Mouse (Mus musculus) myocyte (in vitro differentiated cells): ENCODE measurements around the gene Sumo2. TPM values are rescaled to one million over a fixed set of nuclear protein-coding genes. Genes with fewer than 3 reads are reported as not detected.

Experiments
- H3K27me3 ChIP-seq: one replicate; pipeline ENCODE4 v1.6.1; 2011; ENCODE audit not compliant: control insufficient read depth, insufficient read depth, insufficient read length
- H3K36me3 ChIP-seq: one replicate; pipeline ENCODE4 v1.6.1; 2011; ENCODE audit not compliant: control insufficient read depth, insufficient read depth
- H3K4me2 ChIP-seq: one replicate; pipeline ENCODE4 v1.6.1; 2011; ENCODE audit warnings: low read depth, control low read depth
- H3K4me3 ChIP-seq: one replicate; pipeline ENCODE4 v1.5.1; 2011; ENCODE audit warnings: mild to moderate bottlenecking, control low read depth, moderate library complexity
- H3K79me2 ChIP-seq: one replicate; pipeline ENCODE4 v1.6.1; 2011; ENCODE audit not compliant: control insufficient read depth, insufficient read depth
- H3ac ChIP-seq: one replicate; pipeline ENCODE4 v1.6.1; 2011; ENCODE audit not compliant: control insufficient read depth, insufficient read length
- CEBPB ChIP-seq: IDR thresholded peaks from 2 replicates; pipeline ENCODE4 v1.6.1; 2011; ENCODE audit warnings: mild to moderate bottlenecking, moderate library complexity; ENCODE audit not compliant: poor library complexity, insufficient read depth, severe bottlenecking
- E2F4 ChIP-seq: IDR thresholded peaks from one replicate; pipeline ENCODE4 v1.6.1; 2011; ENCODE audit warnings: mild to moderate bottlenecking, control low read depth, moderate library complexity; ENCODE audit not compliant: insufficient read depth
- MAX ChIP-seq: IDR thresholded peaks from one replicate; pipeline ENCODE4 v1.6.1; 2011; ENCODE audit warnings: low read depth, mild to moderate bottlenecking, control low read depth
- MYOD1 ChIP-seq, 3 experiments: IDR thresholded peaks; one replicate each; pipeline ENCODE4 v1.6.1; 2011; ENCODE audit warnings: control low read depth in 2 of 3, low read depth in 2 of 3, mild to moderate bottlenecking in 2 of 3, moderate library complexity in 1 of 3; ENCODE audit not compliant: insufficient read length in 2 of 3, control insufficient read depth in 1 of 3
- MYOG ChIP-seq, 3 experiments: IDR thresholded peaks; one replicate each; pipeline ENCODE4 v1.6.1; 2011; ENCODE audit warnings: control low read depth in 2 of 3, low read depth in 2 of 3, mild to moderate bottlenecking in 2 of 3; ENCODE audit not compliant: insufficient read length in 2 of 3, control insufficient read depth in 1 of 3, insufficient read depth in 1 of 3
- POLR2A ChIP-seq: IDR thresholded peaks from one replicate; pipeline ENCODE4 v1.6.1; 2011; ENCODE audit warnings: low read depth, mild to moderate bottlenecking, control low read depth, moderate library complexity; ENCODE audit not compliant: insufficient read length
- POLR2AphosphoS2 ChIP-seq: IDR thresholded peaks from one replicate; pipeline ENCODE4 v1.6.1; 2011; ENCODE audit warnings: low read depth, control low read depth; ENCODE audit not compliant: insufficient read length
- REST ChIP-seq: IDR thresholded peaks from one replicate; pipeline ENCODE4 v1.6.1; 2011; ENCODE audit warnings: mild to moderate bottlenecking, control low read depth, moderate library complexity; ENCODE audit not compliant: insufficient read depth, insufficient read length
- SRF ChIP-seq: IDR thresholded peaks from one replicate; pipeline ENCODE4 v1.6.1; 2011; ENCODE audit warnings: low read depth; ENCODE audit not compliant: control insufficient read depth, insufficient read length
- TCF12 ChIP-seq: IDR thresholded peaks from one replicate; pipeline ENCODE4 v1.6.1; 2011; ENCODE audit warnings: mild to moderate bottlenecking, control low read depth; ENCODE audit not compliant: poor library complexity, insufficient read depth, severe bottlenecking
- TCF3 ChIP-seq: IDR thresholded peaks from one replicate; pipeline ENCODE4 v1.6.1; 2011; ENCODE audit warnings: low read depth, control low read depth; ENCODE audit not compliant: insufficient read length
- USF1 ChIP-seq: IDR thresholded peaks from one replicate; pipeline ENCODE4 v1.6.1; 2011; ENCODE audit warnings: low read depth, mild to moderate bottlenecking, control low read depth, moderate library complexity
- polyA plus RNA-seq: library from polyadenylated mRNA; unstranded; fragments of >200 nt; fragmentation: generic; extraction: Trizol; gene quantifications from one replicate; pipeline ENCODE4 v1.2.1, GENCODE M21; 2012; ENCODE audit warnings: missing spikeins

Gene Sumo2
- polyA plus RNA-seq, 1 experiment = 176 TPM

DNA sequence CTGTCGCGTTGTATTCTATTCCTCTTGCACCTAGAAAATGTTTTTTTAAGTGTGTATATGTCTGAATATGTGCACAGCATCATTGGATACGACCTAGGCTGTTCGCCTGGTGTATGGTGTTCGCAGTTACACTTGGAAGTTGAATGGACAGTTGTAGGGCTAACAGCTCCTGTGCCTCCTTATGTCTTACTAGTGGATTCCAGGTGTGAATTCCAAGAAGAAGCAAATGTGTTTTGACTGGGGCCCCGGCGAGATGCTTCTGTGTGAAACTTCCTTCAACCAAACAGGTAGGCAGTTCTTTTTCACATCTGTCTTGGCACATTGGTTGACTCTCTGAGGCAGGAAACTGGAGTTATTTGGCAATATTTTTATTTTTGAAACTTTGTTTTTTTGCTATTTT is 28.9 kb upstream of the Sumo2 start:
- Histone ChIP-seq H3K79me2 (peaks cover 25% of the 10 kb centered on the region), H3K4me3 (peak overlapping the region; percentile 69), H3K4me2 (peak overlapping the region; percentile 74), H3K27me3 (no peaks in the 10 kb centered on the region), H3K36me3 (peaks cover 6% of the 10 kb centered on the region), H3ac (peak overlapping the region; percentile 5)
- TF ChIP-seq MAX (no peak), SRF (no peak), TCF3 (no peak), MYOD1 (IDR thresholded peaks at IDR 0.05; ENCODE audit: control insufficient read depth in 1 of 3, insufficient read length in 2 of 3, low read depth in 2 of 3) (no peak), POLR2A (no peak), TCF12 (no peak), E2F4 (no peak), CEBPB (no peak)

DNA sequence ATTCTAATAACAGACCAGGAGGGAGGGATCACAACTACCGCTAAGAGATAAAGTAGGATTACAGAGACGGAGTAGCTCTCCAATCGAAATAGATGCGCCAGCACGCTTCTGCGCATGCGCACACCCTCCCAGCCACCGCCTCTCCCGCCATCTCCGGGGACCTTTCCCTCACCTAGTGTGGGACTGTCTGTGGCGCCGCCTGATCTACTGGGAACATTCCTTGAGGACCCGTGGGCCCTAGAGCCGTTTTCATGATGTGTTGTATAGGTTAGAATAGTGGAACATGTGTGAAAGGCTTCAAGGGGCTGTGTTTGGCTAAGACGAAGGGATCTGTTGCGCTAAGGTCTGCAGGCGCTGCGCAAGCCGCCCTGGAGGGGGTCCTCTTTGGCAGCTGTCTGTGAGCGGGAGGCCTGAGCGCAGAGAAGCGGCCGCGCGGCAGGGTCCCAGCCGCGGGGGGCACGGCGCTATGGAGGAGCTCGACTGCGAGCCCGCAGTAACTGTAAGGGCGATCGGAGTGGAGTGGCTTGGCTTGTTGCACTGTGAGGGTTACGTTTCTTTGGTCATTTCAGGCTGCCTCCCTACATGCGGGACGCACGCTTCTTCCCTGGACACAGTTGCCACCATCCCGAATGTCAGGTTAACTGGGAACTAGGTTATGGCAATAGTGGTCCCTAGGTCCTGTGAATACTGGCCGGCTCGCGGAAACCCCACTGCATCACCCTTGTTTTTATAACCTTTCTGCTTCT is 28.2 kb upstream of the Sumo2 start, which contains the start of gene Nup85:
TSS of gene Nup85 (plus strand) at position 371 of the 746 bp plus-strand sequence.
- peaks cover 25% of the 10 kb centered on the region for H3K79me2 ChIP-seq
- peak within 1 kb of the TSS; percentile 5 for H3ac ChIP-seq
- H3K27me3 ChIP-seq = no peaks in the 10 kb centered on the region
- H3K36me3 ChIP-seq = peaks cover 3% of the 10 kb centered on the region
- H3K4me2 ChIP-seq = peak within 1 kb of the TSS; percentile 89
- TF ChIP-seq REST = no peak
- no peak for TF ChIP-seq TCF3
- TF ChIP-seq MYOD1 (IDR thresholded peaks at IDR 0.05; ENCODE audit: control insufficient read depth in 1 of 3, insufficient read length in 2 of 3, low read depth in 2 of 3) = peak in 1 of 3 experiments; percentile 68
- peak; percentile 92 for TF ChIP-seq E2F4
- TF ChIP-seq POLR2AphosphoS2 = peak; percentile 77
- peak; percentile 46 for TF ChIP-seq SRF
- peak; percentile 79 for TF ChIP-seq POLR2A
- peak; percentile 100 for TF ChIP-seq MAX
- TF ChIP-seq MYOG (IDR thresholded peaks at IDR 0.05; ENCODE audit: control insufficient read depth in 1 of 3, insufficient read depth in 1 of 3, insufficient read length in 2 of 3, low read depth in 2 of 3) = peak; percentile 53 to 91 (median 78)
- peak within 1 kb of the TSS; percentile 69 for H3K4me3 ChIP-seq

DNA sequence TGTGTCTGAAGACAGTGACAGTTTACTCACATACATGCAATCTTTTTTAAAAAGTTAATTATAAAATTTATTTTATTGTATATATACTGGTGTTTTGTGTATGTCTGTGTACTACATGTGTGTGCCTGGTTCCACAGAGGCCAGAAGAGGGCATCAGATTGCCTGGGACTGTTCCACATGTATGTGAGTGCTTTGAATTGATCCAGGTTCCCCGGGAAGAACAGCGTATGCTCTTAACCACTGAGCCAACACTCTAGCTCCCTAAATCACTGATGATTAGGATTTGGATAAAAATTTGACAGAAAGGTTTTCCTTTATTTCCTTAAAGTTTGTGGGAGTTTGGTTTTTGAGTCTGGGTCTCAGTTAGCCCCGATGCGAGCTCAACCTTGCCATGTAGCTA is 27.3 kb upstream of the Sumo2 start:
- Histone ChIP-seq H3K36me3 (peaks cover 3% of the 10 kb centered on the region), H3ac (no peak overlapping the region), H3K4me3 (peak overlapping the region; percentile 69), H3K27me3 (no peaks in the 10 kb centered on the region), H3K4me2 (peak overlapping the region; percentile 89), H3K79me2 (peaks cover 25% of the 10 kb centered on the region)
- TF ChIP-seq POLR2A = no peak
- TF ChIP-seq REST = no peak
- TF ChIP-seq CEBPB = no peak
- no peak for TF ChIP-seq SRF
- no peak for TF ChIP-seq POLR2AphosphoS2
- no peak for TF ChIP-seq E2F4
- no peak for TF ChIP-seq TCF12

DNA sequence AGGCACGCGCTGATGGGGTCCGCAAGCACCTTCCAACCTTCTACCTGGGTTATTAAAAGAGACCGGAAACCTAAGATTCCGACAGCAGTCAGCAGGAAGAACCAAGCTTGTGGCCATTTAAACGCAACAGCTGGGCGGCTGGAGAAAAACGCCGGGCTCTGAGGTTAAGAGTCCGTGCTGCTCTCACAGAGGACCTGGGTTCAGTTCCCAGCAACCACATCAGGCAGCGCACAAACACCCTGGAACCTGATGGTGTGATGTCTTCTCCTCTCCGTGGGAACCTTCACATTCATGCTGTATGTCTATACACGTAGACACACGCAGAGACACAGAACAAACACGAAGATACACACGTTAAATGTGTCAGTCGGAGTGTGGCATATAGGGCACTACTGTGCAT is 19.6 kb upstream of the Sumo2 start:
- H3ac ChIP-seq = no peak overlapping the region
- no peak overlapping the region for H3K4me2 ChIP-seq
- H3K36me3 ChIP-seq = no peaks in the 10 kb centered on the region
- H3K79me2 ChIP-seq = no peaks in the 10 kb centered on the region
- TF ChIP-seq USF1 (no peak), TCF3 (no peak), POLR2A (no peak), MYOG (IDR thresholded peaks at IDR 0.05; ENCODE audit: control insufficient read depth in 1 of 3, insufficient read depth in 1 of 3, insufficient read length in 2 of 3, low read depth in 2 of 3) (no peak), SRF (no peak), E2F4 (no peak), REST (no peak), TCF12 (no peak)
- H3K27me3 ChIP-seq = no peaks in the 10 kb centered on the region
- H3K4me3 ChIP-seq = no peak overlapping the region

DNA sequence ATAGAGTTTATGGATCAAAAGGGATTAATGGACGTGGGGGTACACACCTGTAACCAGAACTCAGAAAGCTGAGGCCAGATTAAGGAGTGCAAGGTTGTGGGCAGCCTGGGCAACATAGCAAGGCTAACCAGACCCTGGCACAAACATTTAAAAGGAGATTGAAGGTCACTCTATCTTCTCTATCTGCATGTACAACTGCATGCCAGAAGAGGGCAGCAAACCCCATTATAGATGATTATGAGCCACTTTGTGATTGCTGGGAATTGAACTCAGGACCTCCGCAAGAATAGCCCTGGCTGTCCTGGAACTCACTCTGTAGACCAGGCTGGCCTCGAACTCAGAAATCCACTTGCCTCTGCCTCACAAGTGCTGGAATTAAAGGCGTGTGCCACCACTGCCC is 16.7 kb upstream of the Sumo2 start:
- Histone ChIP-seq H3K79me2 (no peaks in the 10 kb centered on the region), H3K4me3 (no peak overlapping the region), H3K36me3 (no peaks in the 10 kb centered on the region), H3ac (no peak overlapping the region), H3K27me3 (no peaks in the 10 kb centered on the region), H3K4me2 (no peak overlapping the region)
- TF ChIP-seq REST (no peak), POLR2A (no peak), MYOG (IDR thresholded peaks at IDR 0.05; ENCODE audit: control insufficient read depth in 1 of 3, insufficient read depth in 1 of 3, insufficient read length in 2 of 3, low read depth in 2 of 3) (no peak), SRF (no peak), USF1 (no peak), CEBPB (no peak), TCF3 (no peak)
